Mouse (Mus musculus) myocyte (in vitro differentiated cells): ENCODE results near the gene Slco3a1.

Source experiments
- CEBPB ChIP-seq: IDR thresholded peaks from 2 replicates; pipeline ENCODE4 v1.6.1; 2011; ENCODE audit warnings: mild to moderate bottlenecking, moderate library complexity; ENCODE audit not compliant: poor library complexity, insufficient read depth, severe bottlenecking
- E2F4 ChIP-seq: IDR thresholded peaks from one replicate; pipeline ENCODE4 v1.6.1; 2011; ENCODE audit warnings: mild to moderate bottlenecking, control low read depth, moderate library complexity; ENCODE audit not compliant: insufficient read depth
- MAX ChIP-seq: IDR thresholded peaks from one replicate; pipeline ENCODE4 v1.6.1; 2011; ENCODE audit warnings: low read depth, mild to moderate bottlenecking, control low read depth
- MYOG ChIP-seq, 3 experiments: IDR thresholded peaks; one replicate each; pipeline ENCODE4 v1.6.1; 2011; ENCODE audit warnings: control low read depth in 2 of 3, low read depth in 2 of 3, mild to moderate bottlenecking in 2 of 3; ENCODE audit not compliant: insufficient read length in 2 of 3, control insufficient read depth in 1 of 3, insufficient read depth in 1 of 3
- POLR2A ChIP-seq: IDR thresholded peaks from one replicate; pipeline ENCODE4 v1.6.1; 2011; ENCODE audit warnings: low read depth, mild to moderate bottlenecking, control low read depth, moderate library complexity; ENCODE audit not compliant: insufficient read length
- POLR2AphosphoS2 ChIP-seq: IDR thresholded peaks from one replicate; pipeline ENCODE4 v1.6.1; 2011; ENCODE audit warnings: low read depth, control low read depth; ENCODE audit not compliant: insufficient read length
- TCF12 ChIP-seq: IDR thresholded peaks from one replicate; pipeline ENCODE4 v1.6.1; 2011; ENCODE audit warnings: mild to moderate bottlenecking, control low read depth; ENCODE audit not compliant: poor library complexity, insufficient read depth, severe bottlenecking
- USF1 ChIP-seq: IDR thresholded peaks from one replicate; pipeline ENCODE4 v1.6.1; 2011; ENCODE audit warnings: low read depth, mild to moderate bottlenecking, control low read depth, moderate library complexity

GRCm38 (mm10) chr7:74269283-74270088 lies 285.1 kb downstream of the Slco3a1 start:
- no peak for TF ChIP-seq POLR2A
- TF ChIP-seq MYOG (IDR thresholded peaks at IDR 0.05; ENCODE audit: control insufficient read depth in 1 of 3, insufficient read depth in 1 of 3, insufficient read length in 2 of 3, low read depth in 2 of 3): no peak
- no peak for TF ChIP-seq CEBPB
- no peak for TF ChIP-seq MAX
- no peak for TF ChIP-seq POLR2AphosphoS2
- TF ChIP-seq USF1: no peak
- no peak for TF ChIP-seq TCF12
- TF ChIP-seq E2F4: no peak
